Mouse (Mus musculus): ENCODE measurements at regions not wholly inside any gene's neighbourhood (a gene's known extent, or its start where the extent isn't known, plus 50 kb on each side); places are given as distances from the start of the nearest gene placed in this dataset.

GRCm38 (mm10) chr15:70276838-70277237, 3557.5 kb upstream of the Gm6569 start:
- in situ Hi-C loops (cut with MboI, MseI), result loop anchor here in 1 of 2 experiments (25.0 kb wide), 1 partner anchor 1990 kb away; no protein-coding TSS in a partner anchor

GRCm38 (mm10) chr15:70321781-70322180, 3512.6 kb upstream of the Gm6569 start:
- in situ Hi-C loops (cut with MboI, MseI), result no loop called here

- in situ Hi-C loops (cut with MboI, MseI), result no loop called here
These were observed 3495.1 kb upstream of the Gm6569 start for GRCm38 (mm10) chr15:70339241-70339640.

GRCm38 (mm10) chr15:70341401-70341800, 3493.0 kb upstream of the Gm6569 start:
- in situ Hi-C loops (cut with MboI, MseI), result no loop called here

- in situ Hi-C loops (cut with MboI, MseI), result no loop called here
These were observed 3476.4 kb upstream of the Gm6569 start for GRCm38 (mm10) chr15:70357961-70358360.

GRCm38 (mm10) chr15:70384631-70385030, 3449.7 kb upstream of the Gm6569 start:
- in situ Hi-C loops (cut with MboI, MseI), result no loop called here

GRCm38 (mm10) chr15:70416311-70416710, 3418.1 kb upstream of the Gm6569 start:
- in situ Hi-C loops (cut with MboI, MseI), result no loop called here

- in situ Hi-C loops (cut with MboI, MseI), result no loop called here
These were observed 3408.8 kb upstream of the Gm6569 start for GRCm38 (mm10) chr15:70425566-70425965.

All from T-helper 17 cell (primary cell).